Mouse (Mus musculus): Measurements from ENCODE around the gene Invs. TPM values are rescaled to one million over a fixed set of nuclear protein-coding genes. Genes with fewer than 3 reads are reported as not detected.

Gene Invs
- 5.8 and 7.1 TPM in 2 replicates for polyA plus RNA-seq (2016; fragmentation: Nextera tagmentation; extraction: Ambion mirVana)

- H3K4me3 ChIP-seq = peak within 1 kb of the TSS; percentile 97
- peak; percentile 99 for DNase-seq (ENCODE audit: low spot score)
- no peaks in the 10 kb centered on the region for H3K36me3 ChIP-seq
- WGBS = under 1% methylated on average over 41 of the region's 41 CpGs
- peaks cover 12% of the 10 kb centered on the region for H3K4me1 ChIP-seq
- H3K27ac ChIP-seq = peak within 1 kb of the TSS; percentile 93
- no peaks in the 10 kb centered on the region for H3K9me3 ChIP-seq
- no peaks in the 10 kb centered on the region for H3K27me3 ChIP-seq (ENCODE audit: insufficient read depth, poor library complexity, severe bottlenecking)
These were observed at the start of gene Invs, which contains the start of gene Erp44 for GRCm38 (mm10) chr4:48279498-48280134. TSS of gene Invs (plus strand) at chr4:48279760. TSS of gene Erp44 (minus strand) at chr4:48279558.

- Histone ChIP-seq H3K27ac (no peak overlapping the region), H3K4me1 (no peaks in the 10 kb centered on the region), H3K4me3 (no peak overlapping the region), H3K27me3 (ENCODE audit: insufficient read depth, poor library complexity, severe bottlenecking) (no peaks in the 10 kb centered on the region), H3K9me3 (no peaks in the 10 kb centered on the region), H3K36me3 (peaks cover 17% of the 10 kb centered on the region; the same call in 1 of the 2 replicates)
- DNase-seq (ENCODE audit: low spot score) = no peak
- WGBS = 86% methylated on average over 3 of the region's 3 CpGs
These were observed 42.8 kb upstream of the Invs start for GRCm38 (mm10) chr4:48236721-48237120.

- no peak overlapping the region for H3K27ac ChIP-seq
- H3K9me3 ChIP-seq = no peaks in the 10 kb centered on the region
- no peak overlapping the region for H3K4me3 ChIP-seq
- WGBS = 86% methylated on average over 4 of the region's 4 CpGs
- H3K27me3 ChIP-seq (ENCODE audit: insufficient read depth, poor library complexity, severe bottlenecking) = no peaks in the 10 kb centered on the region
- H3K4me1 ChIP-seq = no peaks in the 10 kb centered on the region
- H3K36me3 ChIP-seq = peaks cover 15% of the 10 kb centered on the region; the same call in 1 of the 2 replicates
- no peak for DNase-seq (ENCODE audit: low spot score)
These were observed 40.5 kb upstream of the Invs start for GRCm38 (mm10) chr4:48239046-48239445.

GRCm38 (mm10) chr4:48242482-48242881, 37.1 kb upstream of the Invs start:
- no peaks in the 10 kb centered on the region for H3K4me1 ChIP-seq
- H3K36me3 ChIP-seq = no peaks in the 10 kb centered on the region
- 90% methylated on average over 4 of the region's 4 CpGs for WGBS
- no peaks in the 10 kb centered on the region for H3K27me3 ChIP-seq (ENCODE audit: insufficient read depth, poor library complexity, severe bottlenecking)
- no peak overlapping the region for H3K27ac ChIP-seq
- no peak overlapping the region for H3K4me3 ChIP-seq
- DNase-seq (ENCODE audit: low spot score) = no peak
- H3K9me3 ChIP-seq = no peaks in the 10 kb centered on the region

GRCm38 (mm10) chr4:48243737-48244136, 35.8 kb upstream of the Invs start:
- WGBS = 55% methylated on average over 1 of the region's 1 CpGs
- Histone ChIP-seq H3K27me3 (ENCODE audit: insufficient read depth, poor library complexity, severe bottlenecking) (no peaks in the 10 kb centered on the region), H3K9me3 (no peaks in the 10 kb centered on the region), H3K27ac (no peak overlapping the region), H3K4me1 (no peaks in the 10 kb centered on the region), H3K4me3 (no peak overlapping the region), H3K36me3 (no peaks in the 10 kb centered on the region)
- DNase-seq (ENCODE audit: low spot score) = no peak

GRCm38 (mm10) chr4:48244280-48244679, 35.3 kb upstream of the Invs start:
- no peak overlapping the region for H3K4me3 ChIP-seq
- WGBS = 91% methylated on average over 2 of the region's 2 CpGs

GRCm38 (mm10) chr4:48253266-48253665, 26.3 kb upstream of the Invs start:
- Histone ChIP-seq H3K4me1 (no peaks in the 10 kb centered on the region), H3K36me3 (no peaks in the 10 kb centered on the region), H3K27me3 (ENCODE audit: insufficient read depth, poor library complexity, severe bottlenecking) (no peaks in the 10 kb centered on the region), H3K4me3 (no peak overlapping the region), H3K9me3 (no peaks in the 10 kb centered on the region), H3K27ac (no peak overlapping the region)
- no peak for DNase-seq (ENCODE audit: low spot score)

More at GRCm38 (mm10) chr4:48244280-48244679, 35.3 kb upstream of the Invs start:
- Histone ChIP-seq H3K9me3 (no peaks in the 10 kb centered on the region), H3K27ac (no peak overlapping the region), H3K27me3 (ENCODE audit: insufficient read depth, poor library complexity, severe bottlenecking) (no peaks in the 10 kb centered on the region), H3K4me1 (no peaks in the 10 kb centered on the region), H3K36me3 (no peaks in the 10 kb centered on the region)
- no peak for DNase-seq (ENCODE audit: low spot score)

- H3K4me1 ChIP-seq = no peaks in the 10 kb centered on the region
- no peak for DNase-seq (ENCODE audit: low spot score)
- WGBS = 96% methylated on average over 3 of the region's 3 CpGs
- no peaks in the 10 kb centered on the region for H3K9me3 ChIP-seq
- H3K27me3 ChIP-seq (ENCODE audit: insufficient read depth, poor library complexity, severe bottlenecking) = no peaks in the 10 kb centered on the region
- peaks cover 6% of the 10 kb centered on the region; the same call in 1 of the 2 replicates for H3K36me3 ChIP-seq
- no peak overlapping the region for H3K27ac ChIP-seq
- no peak overlapping the region for H3K4me3 ChIP-seq
These were observed 21.5 kb upstream of the Invs start for GRCm38 (mm10) chr4:48258045-48258444.

- 86% methylated on average over 3 of the region's 3 CpGs for WGBS
- DNase-seq (ENCODE audit: low spot score) = no peak
- Histone ChIP-seq H3K27me3 (ENCODE audit: insufficient read depth, poor library complexity, severe bottlenecking) (no peaks in the 10 kb centered on the region), H3K36me3 (no peaks in the 10 kb centered on the region), H3K27ac (no peak overlapping the region), H3K4me1 (peaks cover 19% of the 10 kb centered on the region), H3K4me3 (no peak overlapping the region), H3K9me3 (no peaks in the 10 kb centered on the region)
These were observed 11.9 kb upstream of the Invs start for GRCm38 (mm10) chr4:48267683-48268082.

- H3K9me3 ChIP-seq = no peaks in the 10 kb centered on the region
- no peak overlapping the region for H3K4me3 ChIP-seq
- peaks cover 20% of the 10 kb centered on the region for H3K4me1 ChIP-seq
- no peaks in the 10 kb centered on the region for H3K27me3 ChIP-seq (ENCODE audit: insufficient read depth, poor library complexity, severe bottlenecking)
- no peaks in the 10 kb centered on the region for H3K36me3 ChIP-seq
- H3K27ac ChIP-seq = no peak overlapping the region
- DNase-seq (ENCODE audit: low spot score) = no peak
- 86% methylated on average over 1 of the region's 1 CpGs for WGBS
These were observed 11.4 kb upstream of the Invs start for GRCm38 (mm10) chr4:48268127-48268526.

- H3K36me3 ChIP-seq = no peaks in the 10 kb centered on the region
- H3K27ac ChIP-seq = no peak overlapping the region
- no peaks in the 10 kb centered on the region for H3K9me3 ChIP-seq
- no peak for DNase-seq (ENCODE audit: low spot score)
- H3K4me3 ChIP-seq = no peak overlapping the region
- H3K4me1 ChIP-seq = peaks cover 12% of the 10 kb centered on the region
- no peaks in the 10 kb centered on the region for H3K27me3 ChIP-seq (ENCODE audit: insufficient read depth, poor library complexity, severe bottlenecking)
These were observed 9.0 kb upstream of the Invs start for GRCm38 (mm10) chr4:48270532-48270931.

GRCm38 (mm10) chr4:48271838-48272237, 7.7 kb upstream of the Invs start:
- H3K9me3 ChIP-seq = no peaks in the 10 kb centered on the region
- no peak overlapping the region for H3K4me3 ChIP-seq
- H3K27me3 ChIP-seq (ENCODE audit: insufficient read depth, poor library complexity, severe bottlenecking) = no peaks in the 10 kb centered on the region
- no peaks in the 10 kb centered on the region for H3K36me3 ChIP-seq
- no peak overlapping the region for H3K27ac ChIP-seq
- H3K4me1 ChIP-seq = peaks cover 10% of the 10 kb centered on the region; the same call in 1 of the 2 replicates
- no peak for DNase-seq (ENCODE audit: low spot score)
- WGBS = 40% methylated on average over 5 of the region's 5 CpGs

- 94% methylated on average over 7 of the region's 7 CpGs for WGBS
- no peaks in the 10 kb centered on the region for H3K9me3 ChIP-seq
- no peak overlapping the region for H3K27ac ChIP-seq
- H3K36me3 ChIP-seq = no peaks in the 10 kb centered on the region
- peaks cover 10% of the 10 kb centered on the region for H3K4me1 ChIP-seq
- H3K27me3 ChIP-seq (ENCODE audit: insufficient read depth, poor library complexity, severe bottlenecking) = no peaks in the 10 kb centered on the region
- H3K4me3 ChIP-seq = no peak overlapping the region
- no peak for DNase-seq (ENCODE audit: low spot score)
These were observed 6.3 kb upstream of the Invs start for GRCm38 (mm10) chr4:48273119-48273829.

Measured in heart, embryonic 10.5 days (tissue).